ENCODE assay signal across 9 mouse cellular contexts in the genomic region with DNA sequence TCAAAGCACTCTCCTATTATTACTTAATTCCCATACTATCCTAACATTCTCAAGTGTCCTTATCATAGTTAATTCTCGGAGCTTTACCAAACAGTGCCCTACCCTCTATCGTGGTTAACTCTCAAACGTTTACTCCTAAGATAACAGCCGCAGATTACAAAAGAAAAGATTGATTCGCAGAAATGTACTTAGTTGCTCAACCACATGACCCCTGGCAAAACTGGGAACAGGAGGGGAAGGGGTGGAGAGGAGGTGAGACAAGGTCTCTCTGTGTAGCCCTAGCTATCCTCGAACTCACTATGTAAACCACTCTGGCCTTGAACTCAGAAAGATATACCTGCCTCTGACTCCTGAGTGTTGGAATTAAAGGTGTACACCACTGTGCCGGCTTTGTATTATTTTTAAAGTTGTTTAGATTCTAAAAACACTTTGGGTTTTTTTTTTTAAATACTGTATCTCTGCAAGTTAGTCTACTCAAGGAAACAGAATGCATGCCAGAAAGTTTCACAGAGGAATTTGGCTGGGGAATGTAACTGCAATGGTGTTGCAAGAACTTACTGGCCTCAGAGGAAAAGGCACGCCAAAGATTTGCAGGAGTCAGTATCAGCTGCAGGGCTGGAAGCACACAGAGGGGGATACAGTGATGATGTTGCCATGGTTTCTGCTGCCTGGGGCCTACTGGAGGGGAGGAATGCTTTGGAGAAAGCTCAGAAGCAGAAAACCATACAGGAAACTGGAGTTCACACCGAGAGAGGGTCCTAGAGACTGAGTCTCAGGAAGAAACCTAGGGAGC.
A peak's percentile ranks its signal among the peaks of the same experiment; 100 is the strongest.
DNase-seq lines count a peak whose midpoint lies in the region; ATAC-seq and TF ChIP-seq lines count a peak whose summit lies in the region.
"Had no signal": no experiment of that assay in that cellular context is flagged by ENCODE, and none has a peak within 500 bp of the region (broad histone marks: within the 10 kb centered on the region; RNA-seq: fewer than 3 reads in every experiment).

No protein-coding gene starts in this region.

- H3K4me1 ChIP-seq in lung, embryonic 14.5 days (ENCODE audit: insufficient read depth): peaks cover 3% of the 10 kb centered on the region; the same call in 1 of the 2 replicates
- H3K4me1 ChIP-seq in forebrain, embryonic 15.5 days: 0 out of 2 replicates have a peak, but pooled peaks cover 7% of the 10 kb centered on the region
- no peaks in the 10 kb centered on the region for H3K4me1 ChIP-seq in limb, embryonic 15.5 days
- H3K4me1 ChIP-seq in stomach, embryonic 16.5 days (ENCODE audit: control insufficient read depth, insufficient read depth, low read length): no peaks in the 10 kb centered on the region
- H3K4me1 ChIP-seq in intestine, embryonic 16.5 days (ENCODE audit: control insufficient read depth, insufficient read depth, low read length): no peaks in the 10 kb centered on the region

- peak; percentile 71 for DNase-seq in lung, embryonic 14.5 days
- no peak for DNase-seq in lung, postnatal 14 days
- DNase-seq in layer of hippocampus, postnatal 14 days (ENCODE audit: low spot score in 2 of 2): no peak

- H3K4me2 ChIP-seq in lung, embryonic 14.5 days: no peak overlapping the region
- no peak overlapping the region for H3K4me2 ChIP-seq in forebrain, embryonic 15.5 days (replicated peaks)
- no peak overlapping the region for H3K4me2 ChIP-seq in limb, embryonic 15.5 days
- no peak overlapping the region for H3K4me2 ChIP-seq in stomach, embryonic 16.5 days (ENCODE audit: low read depth, low read length)
- no peak overlapping the region for H3K4me2 ChIP-seq in intestine, embryonic 16.5 days (ENCODE audit: low read depth, low read length)

- no peaks in the 10 kb centered on the region for H3K36me3 ChIP-seq in lung, embryonic 14.5 days (ENCODE audit: insufficient read depth)
- no peaks in the 10 kb centered on the region for H3K36me3 ChIP-seq in forebrain, embryonic 15.5 days
- no peaks in the 10 kb centered on the region for H3K36me3 ChIP-seq in limb, embryonic 15.5 days
- no peaks in the 10 kb centered on the region for H3K36me3 ChIP-seq in stomach, embryonic 16.5 days (ENCODE audit: control insufficient read depth, insufficient read depth, low read length)
- no peaks in the 10 kb centered on the region for H3K36me3 ChIP-seq in intestine, embryonic 16.5 days (ENCODE audit: control insufficient read depth, insufficient read depth, low read length)

- H3K27ac ChIP-seq in lung, embryonic 14.5 days (ENCODE audit: low read depth): no peak overlapping the region
- H3K27ac ChIP-seq in forebrain, embryonic 15.5 days (replicated peaks): no peak overlapping the region
- H3K27ac ChIP-seq in limb, embryonic 15.5 days: no peak overlapping the region
- no peak overlapping the region for H3K27ac ChIP-seq in stomach, embryonic 16.5 days (ENCODE audit: low read length)
- H3K27ac ChIP-seq in intestine, embryonic 16.5 days (ENCODE audit: low read length): no peak overlapping the region
- H3K27ac ChIP-seq: liver, embryonic 14.5 days had no signal

- no peak overlapping the region for H3K9ac ChIP-seq in lung, embryonic 14.5 days
- no peak overlapping the region for H3K9ac ChIP-seq in forebrain, embryonic 15.5 days (replicated peaks)
- H3K9ac ChIP-seq in limb, embryonic 15.5 days: no peak overlapping the region
- H3K9ac ChIP-seq in stomach, embryonic 16.5 days (ENCODE audit: low read length): no peak overlapping the region
- no peak overlapping the region for H3K9ac ChIP-seq in intestine, embryonic 16.5 days (ENCODE audit: low read depth, low read length)
- H3K9ac ChIP-seq: liver, embryonic 14.5 days had no signal

- no peaks in the 10 kb centered on the region for H3K27me3 ChIP-seq in lung, embryonic 14.5 days (ENCODE audit: insufficient read depth, low read length)
- no peaks in the 10 kb centered on the region for H3K27me3 ChIP-seq in forebrain, embryonic 15.5 days
- no peaks in the 10 kb centered on the region for H3K27me3 ChIP-seq in limb, embryonic 15.5 days
- H3K27me3 ChIP-seq in stomach, embryonic 16.5 days (ENCODE audit: control insufficient read depth, insufficient read depth, low read length): no peaks in the 10 kb centered on the region
- H3K27me3 ChIP-seq in intestine, embryonic 16.5 days (replicated peaks; ENCODE audit: control insufficient read depth, insufficient read depth, low read length): no peaks in the 10 kb centered on the region

- no peaks in the 10 kb centered on the region for H3K9me3 ChIP-seq in lung, embryonic 14.5 days (ENCODE audit: low read depth, low read length)
- H3K9me3 ChIP-seq in forebrain, embryonic 15.5 days: no peaks in the 10 kb centered on the region
- H3K9me3 ChIP-seq in limb, embryonic 15.5 days: no peaks in the 10 kb centered on the region
- no peaks in the 10 kb centered on the region for H3K9me3 ChIP-seq in stomach, embryonic 16.5 days (replicated peaks; ENCODE audit: control insufficient read depth, low read length)
- no peaks in the 10 kb centered on the region for H3K9me3 ChIP-seq in intestine, embryonic 16.5 days (ENCODE audit: control insufficient read depth, low read length)

- WGBS in lung, embryonic 14.5 days: 25% methylated on average over 9 of the region's 9 CpGs
- 72% methylated on average over 9 of the region's 9 CpGs for WGBS in forebrain, embryonic 15.5 days
- WGBS in limb, embryonic 15.5 days: 59% methylated on average over 9 of the region's 9 CpGs
- 36% methylated on average over 9 of the region's 9 CpGs for WGBS in stomach, embryonic 16.5 days
- WGBS in intestine, embryonic 16.5 days: 41% methylated on average over 9 of the region's 9 CpGs

- no peak overlapping the region for H3K4me3 ChIP-seq in lung, embryonic 14.5 days (ENCODE audit: low read depth, low read length)
- H3K4me3 ChIP-seq in forebrain, embryonic 15.5 days: no peak overlapping the region
- H3K4me3 ChIP-seq in limb, embryonic 15.5 days: no peak overlapping the region
- H3K4me3 ChIP-seq in stomach, embryonic 16.5 days (replicated peaks; ENCODE audit: low read length): no peak overlapping the region
- H3K4me3 ChIP-seq in intestine, embryonic 16.5 days (ENCODE audit: low read length): no peak overlapping the region

- no peak for TF ChIP-seq CTCF in lung, embryonic 14.5 days (IDR thresholded peaks at IDR 0.05; ENCODE audit: low read depth)

- peak; percentile 91 for ATAC-seq in lung, embryonic 14.5 days (ENCODE audit: insufficient read depth)
- peak; percentile 83; the same call in 1 of the 2 replicates for ATAC-seq in forebrain, embryonic 15.5 days (replicated peaks)
- peak; percentile 58; the same call in 1 of the 2 replicates for ATAC-seq in limb, embryonic 15.5 days (ENCODE audit: insufficient number of reproducible peaks, low FRiP score, low TSS enrichment, low read depth)
- peak; percentile 13; the same call in 1 of the 2 replicates for ATAC-seq in stomach, embryonic 16.5 days (ENCODE audit: insufficient read depth, low FRiP score)
- no peak for ATAC-seq in intestine, embryonic 16.5 days
- no peak for ATAC-seq in granulocyte monocyte progenitor cell, adult 5-6 weeks (replicated peaks; ENCODE audit: poor library complexity, severe bottlenecking)

Comparison
In these comparisons a context has a peak if more than half of its experiments do, and no peak if none do; other contexts are left out.
1. ATAC-seq: peak in lung, embryonic 14.5 days (single experiment), forebrain, embryonic 15.5 days (single experiment), limb, embryonic 15.5 days (single experiment) and stomach, embryonic 16.5 days (single experiment); none in intestine, embryonic 16.5 days (single experiment) and granulocyte monocyte progenitor cell, adult 5-6 weeks (single experiment).